Mouse (Mus musculus): ENCODE results near the gene Pced1b.
A peak's percentile ranks its signal among the peaks of the same experiment; 100 is the strongest.
"Not testable (repeated sequence)": the region's sequence is repeated elsewhere in the genome, so short reads cannot be mapped to it uniquely, and the experiment has no call there.

Pced1b gene

GRCm38 (mm10) chr15:97370880-97371279, 124.0 kb downstream of the Pced1b start:
- DNase-seq (ENCODE audit: low read depth, low spot score) = peak; percentile 60

DNA sequence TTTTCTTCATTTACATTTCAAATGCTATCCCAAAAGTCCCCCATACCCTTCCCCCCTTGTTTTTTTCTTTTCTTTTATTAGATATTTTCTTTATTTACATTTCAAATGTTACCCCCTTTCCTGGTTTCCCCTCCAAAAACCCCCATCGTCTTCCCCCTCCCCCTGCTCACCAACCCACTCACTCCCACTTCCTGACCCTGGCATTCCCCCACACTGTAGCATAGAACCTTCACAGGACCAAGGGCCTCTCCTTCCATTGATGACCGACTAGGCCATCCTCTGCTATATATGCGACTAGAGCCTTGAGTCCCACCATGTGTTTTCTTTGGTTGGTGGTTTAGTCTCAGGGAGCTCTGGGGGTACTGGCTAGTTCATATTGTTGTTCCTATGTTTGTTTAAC, 125.1 kb downstream of the Pced1b start:
- not testable (repeated sequence) for DNase-seq (ENCODE audit: low read depth, low spot score)

DNA sequence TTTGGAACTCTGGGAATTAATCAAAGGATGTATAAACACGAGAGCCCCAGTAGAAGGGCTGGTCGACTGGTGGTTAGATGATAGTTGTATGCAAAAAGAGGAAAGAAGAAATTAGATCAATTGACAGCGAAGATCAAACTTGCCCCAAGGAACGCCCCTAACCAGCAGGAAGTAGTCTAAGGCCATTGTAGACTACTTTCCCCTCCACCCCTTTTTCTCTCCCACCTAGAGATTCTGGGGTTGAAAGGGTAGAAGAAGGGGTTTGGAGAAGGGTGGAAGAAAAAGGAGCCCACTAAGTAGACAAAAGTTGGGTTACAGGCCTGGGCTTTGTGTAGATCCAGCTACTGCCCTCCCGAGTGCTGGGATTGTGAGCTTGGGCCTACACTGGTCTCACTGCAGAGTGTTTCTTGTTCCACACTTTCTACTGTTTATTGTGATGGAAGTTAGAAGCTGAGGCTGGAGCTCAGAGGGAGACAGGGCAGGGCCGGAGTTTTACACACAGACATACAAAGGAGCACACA, 125.8 kb downstream of the Pced1b start:
- DNase-seq (ENCODE audit: low read depth, low spot score) = peak; percentile 69

GRCm38 (mm10) chr15:97373203-97374084, 126.5 kb downstream of the Pced1b start:
- peak; percentile 82 for DNase-seq (ENCODE audit: low read depth, low spot score)

DNA sequence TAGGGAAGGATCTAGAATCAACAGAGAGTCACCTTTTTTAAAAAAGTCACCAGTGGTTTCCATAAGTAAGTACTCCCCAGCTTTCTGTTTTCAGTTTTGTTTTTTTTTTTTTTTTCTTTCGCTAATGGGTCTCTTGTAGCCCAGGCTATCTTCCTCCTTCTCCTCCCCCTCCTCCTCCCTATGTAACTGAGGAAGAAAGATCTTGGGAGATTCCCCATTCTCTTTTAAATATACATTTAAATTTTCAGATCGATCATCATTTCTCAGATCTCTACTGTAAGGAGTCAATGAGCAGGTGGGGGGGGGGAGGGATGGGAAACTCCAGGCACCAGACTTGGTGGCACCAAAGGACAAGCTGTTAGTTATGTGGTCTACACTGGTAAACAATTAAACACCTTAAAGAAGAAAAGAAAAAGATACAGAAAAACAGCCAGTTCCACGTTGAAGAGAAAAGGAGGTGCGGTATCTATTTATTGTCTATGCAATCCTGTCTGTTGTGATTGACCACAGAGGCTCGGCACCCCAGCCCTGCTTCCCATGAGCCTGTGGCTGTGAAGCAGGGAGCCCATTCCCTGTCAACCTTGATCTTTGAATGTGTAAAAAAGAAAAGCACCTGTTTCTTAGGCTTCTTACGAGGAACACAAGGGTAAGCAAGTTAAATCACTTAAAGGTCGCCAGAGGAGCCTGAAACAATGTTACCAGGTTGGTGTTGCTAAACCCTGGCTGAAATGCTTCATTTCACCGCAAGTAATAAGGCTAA, 127.4 kb downstream of the Pced1b start:
- DNase-seq (ENCODE audit: low read depth, low spot score) = no peak

DNA sequence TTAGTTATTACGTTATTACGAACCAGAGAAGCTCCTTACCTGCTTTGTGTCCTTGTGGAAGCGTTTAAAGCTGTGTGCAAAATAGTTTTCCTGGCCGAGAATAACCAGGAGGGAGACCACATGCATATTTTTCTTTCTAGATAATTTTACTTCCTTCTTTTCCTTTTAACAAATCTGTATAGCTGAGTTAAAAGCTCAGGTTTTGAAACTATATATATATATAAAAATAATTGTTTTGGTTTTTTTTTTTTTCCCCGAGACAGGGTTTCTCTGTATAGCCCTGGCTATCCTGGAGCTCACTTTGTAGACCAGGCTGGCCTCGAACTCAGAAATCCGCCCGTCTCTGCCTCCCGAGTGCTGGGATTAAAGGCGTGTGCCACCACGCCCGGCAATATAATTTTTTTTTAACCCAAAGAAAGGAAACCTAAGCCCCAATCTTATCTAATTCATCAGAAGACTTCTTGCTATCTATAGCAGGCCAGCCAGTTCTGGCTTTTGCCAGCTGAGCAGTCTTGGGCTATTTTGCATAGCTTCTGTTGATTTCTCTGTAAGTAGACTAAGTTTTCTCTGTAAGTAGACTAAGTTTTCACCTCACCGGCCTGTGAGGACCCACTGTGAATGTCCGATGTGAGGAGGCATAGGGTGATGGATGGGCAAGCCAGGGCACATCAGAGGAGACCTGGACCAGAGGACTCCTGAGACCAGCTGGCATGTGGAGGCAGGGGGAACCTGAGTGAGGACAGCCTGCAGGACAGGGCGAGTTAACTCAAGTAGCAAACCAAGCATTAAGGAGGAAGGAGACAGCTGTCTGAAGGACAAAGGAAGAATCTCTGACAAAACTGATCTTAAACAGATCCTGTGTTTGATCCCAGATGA, 128.2 kb downstream of the Pced1b start:
- DNase-seq (ENCODE audit: low read depth, low spot score) = no peak

GRCm38 (mm10) chr15:97376081-97376742, 129.3 kb downstream of the Pced1b start:
- DNase-seq (ENCODE audit: low read depth, low spot score) = peak; percentile 94

- DNase-seq (ENCODE audit: low read depth, low spot score) = no peak
These were observed 129.9 kb downstream of the Pced1b start for GRCm38 (mm10) chr15:97376792-97377222.

DNA sequence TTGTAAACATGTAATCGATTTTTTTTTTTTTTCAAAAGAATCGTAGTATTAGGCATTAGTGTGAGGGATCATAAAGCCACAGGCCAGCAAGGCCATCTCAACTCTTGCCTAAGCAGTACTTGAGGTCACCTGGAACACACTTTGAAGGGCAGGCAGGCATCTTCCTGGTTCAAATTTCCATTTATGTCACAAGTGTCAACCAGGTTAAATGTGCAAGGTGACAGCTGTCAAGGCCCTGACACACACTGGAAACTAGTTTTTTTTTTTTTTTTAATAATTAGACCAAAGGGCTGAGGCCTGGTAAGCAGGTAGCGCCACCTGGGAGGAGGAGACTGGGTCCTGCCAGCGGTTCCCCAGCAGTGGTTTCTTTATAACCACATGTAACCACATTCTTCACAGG, 131.2 kb downstream of the Pced1b start:
- no peak for DNase-seq (ENCODE audit: low read depth, low spot score)

DNA sequence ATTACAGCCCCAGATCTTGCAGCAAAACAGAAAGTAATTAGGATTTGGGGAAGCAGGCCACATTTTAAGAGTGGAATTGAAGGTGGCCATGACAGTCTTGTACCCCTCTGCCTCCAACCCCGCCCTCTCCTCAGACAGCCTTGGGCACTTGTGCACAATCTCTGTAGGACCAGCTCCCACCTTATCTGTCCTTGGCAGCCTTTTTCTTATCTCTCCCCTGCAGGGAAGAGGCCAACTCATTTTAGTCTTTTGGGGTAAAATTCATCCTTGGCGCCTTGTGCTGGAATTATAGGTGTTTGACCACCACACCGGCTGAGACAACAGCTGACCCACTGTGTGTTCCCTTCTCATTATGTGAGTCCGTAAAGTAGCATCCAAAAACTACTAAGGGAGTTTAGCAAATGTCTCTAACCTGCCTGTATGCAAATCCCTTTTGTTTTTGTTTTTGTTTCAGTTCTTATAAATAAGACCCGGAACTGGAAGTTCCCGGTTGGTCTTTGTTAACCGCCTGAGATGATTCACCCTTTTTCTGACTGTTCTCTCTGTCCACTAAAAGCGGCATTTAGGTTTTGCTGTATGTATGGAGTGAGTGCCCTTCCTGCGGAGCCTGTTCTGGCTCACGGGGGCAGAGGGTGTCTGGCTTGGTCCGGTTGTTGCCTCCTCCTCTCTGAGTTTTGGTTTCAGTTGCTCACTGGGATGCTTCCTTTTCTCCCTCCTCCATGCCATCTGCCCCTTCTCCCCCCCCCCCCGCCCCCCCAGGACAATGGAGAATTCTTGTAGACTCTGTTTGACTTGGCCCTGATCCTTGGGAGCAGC, 132.8 kb downstream of the Pced1b start:
- DNase-seq (ENCODE audit: low read depth, low spot score) = no peak

DNA sequence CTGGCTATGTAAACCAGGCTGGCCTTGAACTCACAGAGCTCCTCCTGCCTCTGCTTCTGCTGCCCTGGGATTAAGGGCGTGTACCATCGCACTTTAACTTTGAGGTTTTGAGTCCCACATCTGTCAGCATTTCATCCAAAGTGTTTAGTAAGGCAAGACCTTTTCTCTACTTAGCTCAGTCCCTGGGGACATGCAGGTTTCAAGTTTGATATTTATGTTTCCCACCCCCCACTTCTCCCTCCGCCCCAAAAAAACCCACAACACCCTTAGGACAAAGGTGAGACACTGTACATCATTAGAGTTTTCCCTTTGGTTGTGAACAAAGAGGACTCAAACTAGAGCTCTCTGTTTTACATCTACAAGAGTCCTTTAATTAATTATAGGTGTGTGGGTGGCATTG, 135.7 kb downstream of the Pced1b start:
- no peak for DNase-seq (ENCODE audit: low read depth, low spot score)

DNA sequence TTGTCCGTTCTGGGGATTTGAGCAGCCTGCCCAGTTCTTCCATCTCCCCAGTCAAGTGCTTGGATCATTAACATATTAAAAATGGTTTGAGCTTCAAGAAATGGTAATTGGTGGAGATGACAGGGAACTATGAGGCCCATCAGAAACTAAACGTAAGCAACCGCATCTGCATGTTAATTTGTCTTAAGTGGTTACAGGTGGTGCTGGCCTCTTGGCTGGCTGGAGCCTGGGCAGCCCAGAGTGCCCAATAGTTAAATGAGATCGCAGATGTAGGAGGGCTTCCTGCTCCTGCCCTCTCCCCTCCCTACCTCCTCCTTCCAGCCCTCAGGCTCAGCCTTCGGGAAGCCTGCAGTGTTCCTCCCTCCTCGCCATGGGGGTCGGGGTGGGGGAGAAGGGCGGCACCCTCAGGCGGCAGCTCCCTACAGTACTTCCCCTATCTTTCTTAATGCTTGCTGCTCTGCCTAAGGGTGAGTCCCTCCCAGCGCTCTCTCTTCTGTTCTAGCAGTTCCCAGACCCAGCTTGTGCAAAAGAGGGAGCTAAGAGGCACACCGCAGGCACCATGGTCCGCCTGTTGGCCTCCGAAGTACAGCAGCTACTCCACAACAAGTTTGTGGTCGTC, 136.7 kb downstream of the Pced1b start:
- DNase-seq (ENCODE audit: low read depth, low spot score) = peak; percentile 95

DNA sequence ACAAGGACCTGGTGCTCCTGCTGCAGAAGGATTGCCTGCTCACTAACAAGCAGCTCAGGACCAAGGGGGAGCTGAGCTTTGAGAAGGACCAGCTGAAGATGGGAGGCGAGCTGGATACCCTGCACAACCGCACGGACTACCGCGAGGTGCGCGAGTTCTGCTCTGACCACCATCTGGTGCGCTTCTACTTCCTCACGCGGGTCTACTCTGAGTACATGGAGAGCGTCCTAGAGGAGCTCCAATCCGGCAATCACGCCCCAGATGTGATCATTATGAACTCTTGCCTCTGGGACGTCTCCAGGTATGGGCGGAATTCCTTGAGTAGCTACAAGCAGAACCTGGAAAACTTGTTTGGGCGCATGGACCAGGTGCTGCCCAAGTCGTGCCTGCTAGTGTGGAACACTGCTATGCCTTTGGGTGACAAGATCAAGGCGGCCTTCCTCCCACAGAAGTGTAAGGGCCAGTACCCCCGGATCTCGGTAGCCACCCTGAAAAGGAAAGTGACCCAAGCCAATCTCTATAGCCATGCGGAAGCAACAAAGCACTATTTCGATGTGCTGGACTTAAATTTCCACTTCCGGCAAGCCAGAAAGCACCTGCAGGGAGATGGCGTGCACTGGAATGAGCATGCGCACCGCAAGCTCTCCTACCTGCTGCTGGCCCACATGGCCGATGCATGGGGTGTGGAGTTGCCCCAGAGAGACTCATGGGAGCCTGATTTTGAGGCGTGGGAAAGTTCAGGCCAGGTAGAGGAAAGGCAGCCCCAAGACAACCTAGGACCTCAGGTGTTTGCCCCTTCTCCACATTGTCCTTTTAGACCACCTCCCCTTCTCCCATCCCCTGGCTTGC, 137.5 kb downstream of the Pced1b start:
- no peak for DNase-seq (ENCODE audit: low read depth, low spot score)

DNA sequence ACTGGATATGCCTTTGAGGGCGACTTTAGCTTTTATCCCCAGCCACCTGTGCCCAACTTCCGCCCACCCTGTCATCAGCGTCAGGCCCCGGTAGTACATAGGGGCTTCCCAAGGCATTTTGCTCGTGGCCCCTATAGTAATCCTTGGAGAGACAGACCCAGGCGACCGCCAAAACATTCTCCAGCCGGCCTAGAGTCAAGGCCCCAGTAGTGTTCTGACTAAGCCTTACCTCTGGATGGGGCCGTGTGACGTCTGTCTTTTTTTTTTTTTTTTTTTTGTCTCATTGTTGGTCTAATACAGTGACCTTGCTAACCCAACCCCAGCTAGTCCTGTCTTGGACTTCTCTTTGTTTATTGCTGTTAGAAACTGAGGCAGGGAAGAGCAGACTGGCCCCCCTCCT, 138.3 kb downstream of the Pced1b start:
- peak; percentile 14 for DNase-seq (ENCODE audit: low read depth, low spot score)

DNA sequence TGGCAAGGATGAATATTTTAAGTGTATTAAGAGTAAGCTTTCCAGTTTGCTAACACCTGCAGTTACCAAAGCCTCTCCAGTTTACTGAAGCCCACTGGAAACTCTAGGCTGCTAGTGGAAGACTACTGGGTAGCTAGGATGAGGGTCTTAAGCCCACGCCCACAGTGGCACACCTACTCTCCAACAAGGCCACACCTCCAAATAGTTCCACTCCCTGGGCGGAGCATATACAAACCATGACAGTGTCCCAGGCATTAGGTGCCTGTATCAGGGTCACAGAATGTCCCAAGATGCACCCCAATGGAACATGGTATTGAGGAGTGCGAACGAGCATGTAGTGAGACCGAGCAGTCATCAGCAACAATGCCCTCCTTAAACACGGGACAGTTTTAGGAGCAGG, 140.9 kb downstream of the Pced1b start:
- DNase-seq (ENCODE audit: low read depth, low spot score) = no peak

DNA sequence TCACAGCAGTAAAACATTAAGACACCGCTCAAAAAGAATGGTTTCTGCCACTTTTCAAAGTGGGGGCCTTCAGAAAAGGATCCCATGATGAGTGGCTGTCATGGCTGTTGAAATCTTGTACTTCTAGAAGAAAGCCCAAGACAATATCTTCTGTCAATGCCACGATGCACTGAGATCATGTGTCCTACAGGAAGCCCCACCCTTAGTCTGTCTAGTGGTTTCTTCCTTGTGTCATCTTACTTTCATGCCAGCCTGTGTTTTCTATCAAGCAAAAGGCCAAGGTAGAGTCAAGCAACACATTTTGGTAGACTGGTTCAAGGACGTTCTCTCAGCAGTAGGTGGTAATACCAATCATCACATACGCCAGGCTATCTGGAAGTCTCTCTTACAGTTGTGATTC, 142.7 kb downstream of the Pced1b start:
- DNase-seq (ENCODE audit: low read depth, low spot score) = no peak

GRCm38 (mm10) chr15:97390778-97391177, 143.9 kb downstream of the Pced1b start:
- DNase-seq (ENCODE audit: low read depth, low spot score) = no peak

DNA sequence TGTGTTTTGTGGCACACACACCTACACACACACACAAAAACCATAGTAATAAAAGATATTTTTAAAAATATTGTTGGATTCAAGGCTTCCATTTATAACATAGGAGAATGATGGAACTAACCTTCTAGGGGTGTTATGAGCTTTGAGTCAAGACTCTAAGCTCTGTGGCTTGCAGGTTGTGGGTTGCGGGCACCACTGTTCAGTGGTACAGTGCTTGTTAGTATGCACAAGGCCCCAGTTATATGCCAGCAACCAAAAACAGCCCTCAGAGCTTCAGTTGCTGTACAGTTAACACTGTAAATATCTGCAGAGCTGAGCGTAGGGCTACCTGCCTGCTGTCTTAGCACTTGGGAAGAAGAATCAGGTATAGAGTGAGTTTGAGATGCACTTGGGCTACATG, 144.5 kb downstream of the Pced1b start:
- DNase-seq (ENCODE audit: low read depth, low spot score) = no peak

DNA sequence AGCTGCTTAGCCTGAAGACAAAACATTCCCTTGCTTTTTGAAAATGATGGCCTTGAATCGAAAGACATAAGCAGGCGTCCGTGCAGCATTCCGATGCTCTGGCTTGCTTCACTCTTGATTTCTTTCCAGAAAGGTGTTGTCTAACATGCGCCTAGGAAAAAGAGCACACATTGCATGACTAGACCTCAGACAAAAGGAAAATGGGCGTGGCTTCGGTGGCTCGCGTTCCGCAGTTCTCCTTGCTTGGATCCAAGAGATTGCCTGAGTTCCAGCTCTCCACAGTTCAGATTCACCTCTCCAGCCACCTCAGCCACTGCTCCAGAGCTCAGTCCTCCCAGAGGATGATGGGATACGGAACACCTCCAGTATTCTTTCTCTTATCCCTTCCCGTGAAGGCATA, 147.7 kb downstream of the Pced1b start:
- DNase-seq (ENCODE audit: low read depth, low spot score) = peak; percentile 95
